Mouse (Mus musculus) left cerebral cortex, adult 2 months (tissue): Measurements from ENCODE around the gene Kat2b. TPM values are rescaled to one million over a fixed set of nuclear protein-coding genes. Genes with fewer than 3 reads are reported as not detected.
A peak's percentile ranks its signal among the peaks of the same experiment; 100 is the strongest.
"Not testable (repeated sequence)": the region's sequence is repeated elsewhere in the genome, so short reads cannot be mapped to it uniquely, and the experiment has no call there.

Experiments used
- DNase-seq, 2 experiments: peaks; one replicate each; pipeline ENCODE4 v3.0.0; 2021 to 2022; ENCODE audit warnings: low spot score in 2 of 2, mixed read lengths in 1 of 2; ENCODE audit errors: extremely low spot score in 1 of 2
- H3K27ac ChIP-seq: fragments of 200-600 bp; 2 replicates; pipeline ENCODE4 v1.8.1; 2022
- H3K4me3 ChIP-seq: fragments of 200-600 bp; 2 replicates; pipeline ENCODE4 v1.8.1; 2022
- CTCF ChIP-seq: fragments of 200-600 bp; IDR thresholded peaks from 2 replicates; pipeline ENCODE4 v1.8.1; 2022; ENCODE audit warnings: antibody characterized with exemption, mild to moderate bottlenecking, moderate library complexity
- intact Hi-C: fragments of 180-260 bp; cut with DNase I; formaldehyde crosslinking; loops from one replicate; pipeline ENCODE4 v1.15.1; 2025
- long read RNA-seq, 2 experiments: library from polyadenylated mRNA; stranded (forward); transcript quantifications; one replicate each; pipeline ENCODE4 v2.0.0; 2021; ENCODE audit warnings: borderline mapping rate in 2 of 2
- total RNA-seq, 2 experiments: library from RNA; stranded (reverse); gene quantifications; 2 replicates each; pipeline ENCODE4 v1.2.3; 2021

Gene Kat2b
- total RNA-seq = 10 to 100 TPM; 17.1 to 18.4 TPM
- long read RNA-seq, experiment 1, full-length matches to known transcripts = 5 of 7 reads
- long read RNA-seq, experiment 1, partial matches to known transcripts = 0 of 7 reads
- long read RNA-seq, experiment 1, other reads (novel, unspliced or antisense) = 2 of 7 reads
- long read RNA-seq, experiment 2, full-length matches to known transcripts = 1 of 3 reads
- long read RNA-seq, experiment 2, partial matches to known transcripts = 1 of 3 reads
- long read RNA-seq, experiment 2, other reads (novel, unspliced or antisense) = 1 of 3 reads

GRCm38 (mm10) chr17:53566161-53566918 lies at the start of gene Kat2b:
Gene Kat2b, plus strand, starts transcription at chr17:53566861.
- Histone ChIP-seq H3K27ac (peak within 1 kb of the TSS; percentile 86), H3K4me3 (peak within 1 kb of the TSS; percentile 79)
- TF ChIP-seq CTCF = no peak
- DNase-seq = no peak
- intact Hi-C loops = loop anchor here (5.0 kb wide), 2 partner anchors 54 to 89 kb away; partner anchors contain the start of gene Rab5a

GRCm38 (mm10) chr17:53519364-53519763 lies 47.3 kb upstream of the Kat2b start:
- no peak for DNase-seq
- Histone ChIP-seq H3K27ac (no peak overlapping the region), H3K4me3 (no peak overlapping the region)
- TF ChIP-seq CTCF = no peak; the same call in 1 of the 2 replicates
- intact Hi-C loops = loop anchor here (10.0 kb wide), 1 partner anchor 315 kb away; no protein-coding TSS in a partner anchor

- DNase-seq = no peak
- Histone ChIP-seq H3K4me3 (no peak overlapping the region), H3K27ac (no peak overlapping the region)
- intact Hi-C loops = no loop called here
- no peak for TF ChIP-seq CTCF
Observed at GRCm38 (mm10) chr17:53520509-53520908, 46.2 kb upstream of the Kat2b start.

GRCm38 (mm10) chr17:53528034-53528433 lies 38.6 kb upstream of the Kat2b start:
- Histone ChIP-seq H3K4me3 (no peak overlapping the region), H3K27ac (no peak overlapping the region)
- no peak for DNase-seq
- intact Hi-C loops = no loop called here
- TF ChIP-seq CTCF = no peak

GRCm38 (mm10) chr17:53531160-53531559 lies 35.5 kb upstream of the Kat2b start:
- Histone ChIP-seq H3K27ac (no peak overlapping the region), H3K4me3 (no peak overlapping the region)
- intact Hi-C loops = no loop called here
- TF ChIP-seq CTCF = peak; percentile 34
- DNase-seq = no peak

- Histone ChIP-seq H3K4me3 (no peak overlapping the region), H3K27ac (no peak overlapping the region)
- no peak for TF ChIP-seq CTCF
- DNase-seq = no peak
- intact Hi-C loops = no loop called here
Observed at GRCm38 (mm10) chr17:53532425-53532824, 34.2 kb upstream of the Kat2b start.

GRCm38 (mm10) chr17:53539351-53539750 lies 27.3 kb upstream of the Kat2b start, which contains the start of gene Pp2d1:
Gene Pp2d1, minus strand, starts transcription at chr17:53539451.
- H3K4me3 ChIP-seq, DNase-seq, H3K27ac ChIP-seq, intact Hi-C loops: not testable (repeated sequence)

GRCm38 (mm10) chr17:53542536-53542935 lies 24.1 kb upstream of the Kat2b start:
- no peak overlapping the region for H3K27ac ChIP-seq

GRCm38 (mm10) chr17:53543591-53544324 lies 22.9 kb upstream of the Kat2b start:
- intact Hi-C loops = no loop called here
- H3K4me3 ChIP-seq = no peak overlapping the region
- peak overlapping the region; percentile 53; the same call in 1 of the 2 replicates for H3K27ac ChIP-seq
- DNase-seq = peak; percentile 14 to 30
- TF ChIP-seq CTCF = no peak

More at GRCm38 (mm10) chr17:53542536-53542935, 24.1 kb upstream of the Kat2b start:
- no peak for DNase-seq
- no peak for TF ChIP-seq CTCF
- intact Hi-C loops = no loop called here
- H3K4me3 ChIP-seq = no peak overlapping the region

- no peak for TF ChIP-seq CTCF
- no peak for DNase-seq
- intact Hi-C loops = no loop called here
- Histone ChIP-seq H3K27ac (no peak overlapping the region), H3K4me3 (no peak overlapping the region)
Observed at GRCm38 (mm10) chr17:53551306-53552299, 15.1 kb upstream of the Kat2b start.

GRCm38 (mm10) chr17:53554088-53554487 lies 12.6 kb upstream of the Kat2b start:
- DNase-seq = no peak
- peak; percentile 50 for TF ChIP-seq CTCF
- Histone ChIP-seq H3K4me3 (no peak overlapping the region), H3K27ac (no peak overlapping the region)
- intact Hi-C loops = no loop called here
